Mouse (Mus musculus) G1E (cell line): ENCODE results near the gene Trp53bp1. TPM values are rescaled to one million over a fixed set of nuclear protein-coding genes. Genes with fewer than 3 reads are reported as not detected.

Experiments
- ATAC-seq: 2 replicates; pipeline ENCODE4 v1.8.0; 2016; ENCODE audit warnings: mild to moderate bottlenecking; ENCODE audit not compliant: insufficient number of reproducible peaks, poor library complexity, low FRiP score, severe bottlenecking; ENCODE audit errors: extremely low read depth
- DNase-seq: peaks from one replicate; pipeline ENCODE4 v3.0.0; 2012; ENCODE audit warnings: low spot score
- H3K27me3 ChIP-seq: 2 replicates; pipeline ENCODE4 v1.6.1; 2012; ENCODE audit warnings: mild to moderate bottlenecking, low read length, inconsistent platforms; ENCODE audit not compliant: insufficient read depth
- H3K36me3 ChIP-seq: replicated peaks from 2 replicates; pipeline ENCODE3; 2012; ENCODE audit warnings: mild to moderate bottlenecking, inconsistent platforms
- H3K4me1 ChIP-seq: 2 replicates; pipeline ENCODE4 v1.6.1; 2012; ENCODE audit warnings: low read depth, low read length, inconsistent platforms, mixed read lengths; ENCODE audit not compliant: insufficient read depth
- H3K4me3 ChIP-seq: 2 replicates; pipeline ENCODE4 v1.5.1; 2012; ENCODE audit warnings: low read depth, mild to moderate bottlenecking, inconsistent platforms, low read length, moderate library complexity, mixed read lengths
- H3K9me3 ChIP-seq: replicated peaks from 2 replicates; pipeline ENCODE4 v1.6.1; 2012; ENCODE audit warnings: inconsistent platforms
- CTCF ChIP-seq: IDR thresholded peaks from 2 replicates; pipeline ENCODE4 v1.5.1; 2012; ENCODE audit warnings: low read depth, low read length, inconsistent platforms, mixed read lengths
- GATA1 ChIP-seq: IDR thresholded peaks from 2 replicates; pipeline ENCODE4 v1.6.1; 2012; ENCODE audit warnings: borderline replicate concordance, low read length, inconsistent platforms, mixed read lengths
- GATA2 ChIP-seq: IDR thresholded peaks from 2 replicates; pipeline ENCODE4 v1.6.1; 2012; ENCODE audit warnings: low read depth, low read length, inconsistent platforms, borderline replicate concordance
- POLR2AphosphoS5 ChIP-seq: IDR thresholded peaks from 2 replicates; pipeline ENCODE4 v1.6.1; 2012; ENCODE audit warnings: low read depth, low read length, inconsistent platforms; ENCODE audit not compliant: insufficient replicate concordance
- TAL1 ChIP-seq: conservative IDR thresholded peaks from 2 replicates; pipeline ENCODE4 v1.6.1; 2012; ENCODE audit warnings: low read depth, low read length, inconsistent platforms, mixed read lengths
- polyA plus RNA-seq: library from polyadenylated mRNA; stranded (reverse); fragments of >175 nt; gene quantifications from 2 replicates; pipeline ENCODE4 v1.2.3, GENCODE M21; 2012
- total RNA-seq, 2 experiments: library from RNA; stranded (forward) in 1 of 2; stranded (reverse) in 1 of 2; fragments of 200-1000 nt in 1 of 2; fragments of >200 nt in 1 of 2; fragmentation: Nextera tagmentation in 1 of 2; gene quantifications; 2 replicates each; pipeline ENCODE4 v1.2.3; 2014 to 2017

Gene Trp53bp1
- total and polyA plus RNA-seq, 3 experiments = 20.1 to 41.1 (median 25.9) TPM

DNA sequence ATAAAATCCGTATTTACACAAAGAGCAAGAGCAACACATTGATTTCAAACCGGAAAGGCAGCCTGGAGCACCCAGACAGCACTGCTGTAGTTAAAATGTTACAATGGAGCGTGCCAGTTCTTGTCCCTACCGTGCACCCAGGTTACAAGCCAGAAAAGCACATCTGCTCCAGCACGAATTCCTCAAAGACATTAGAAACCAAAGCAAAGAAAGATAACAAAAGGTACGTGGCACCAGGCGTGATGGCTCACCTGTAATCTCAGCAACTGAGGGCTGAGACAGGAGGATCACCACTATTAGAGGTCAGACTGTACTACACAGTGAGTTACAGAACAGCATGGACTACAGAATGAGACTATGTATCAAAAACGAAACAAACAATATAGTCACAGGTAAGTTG is 2.8 kb downstream of the Trp53bp1 start:
- TF ChIP-seq GATA2 (no peak), CTCF (no peak), GATA1 (no peak), POLR2AphosphoS5 (no peak), TAL1 (no peak)
- DNase-seq (no peak), ATAC-seq (no peak)
- H3K4me1 ChIP-seq = peaks cover 27% of the 10 kb centered on the region
- H3K9me3 ChIP-seq = no peaks in the 10 kb centered on the region
- H3K36me3 ChIP-seq = peaks cover 45% of the 10 kb centered on the region
- H3K27me3 ChIP-seq = no peaks in the 10 kb centered on the region
- no peak overlapping the region for H3K4me3 ChIP-seq

DNA sequence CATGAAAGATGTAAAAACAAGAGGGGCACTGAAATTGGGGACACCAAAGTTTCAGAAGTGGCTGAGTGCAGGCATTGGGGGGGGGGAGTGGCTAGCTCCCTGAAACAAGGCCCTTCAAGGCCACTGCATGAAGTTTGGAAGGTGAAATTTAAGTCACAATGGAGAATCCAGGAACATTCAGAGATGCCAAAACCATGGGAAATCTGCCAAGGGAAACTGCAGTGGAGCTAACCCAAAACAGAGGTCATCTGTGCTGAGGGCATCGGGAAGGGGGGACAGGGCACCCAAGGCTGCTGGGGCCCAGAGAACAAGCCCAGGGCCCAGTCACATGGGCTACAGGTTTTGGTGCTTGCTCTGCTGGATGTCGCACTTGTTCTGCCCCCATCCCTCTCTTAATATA is 21.4 kb downstream of the Trp53bp1 start:
- H3K4me1 ChIP-seq = no peaks in the 10 kb centered on the region
- no peaks in the 10 kb centered on the region for H3K27me3 ChIP-seq
- H3K9me3 ChIP-seq = no peaks in the 10 kb centered on the region
- no peak for ATAC-seq
- no peak for DNase-seq
- H3K36me3 ChIP-seq = peaks cover 92% of the 10 kb centered on the region
- no peak for TF ChIP-seq GATA1
- TF ChIP-seq TAL1 = no peak
- TF ChIP-seq CTCF = no peak
- no peak overlapping the region for H3K4me3 ChIP-seq

DNA sequence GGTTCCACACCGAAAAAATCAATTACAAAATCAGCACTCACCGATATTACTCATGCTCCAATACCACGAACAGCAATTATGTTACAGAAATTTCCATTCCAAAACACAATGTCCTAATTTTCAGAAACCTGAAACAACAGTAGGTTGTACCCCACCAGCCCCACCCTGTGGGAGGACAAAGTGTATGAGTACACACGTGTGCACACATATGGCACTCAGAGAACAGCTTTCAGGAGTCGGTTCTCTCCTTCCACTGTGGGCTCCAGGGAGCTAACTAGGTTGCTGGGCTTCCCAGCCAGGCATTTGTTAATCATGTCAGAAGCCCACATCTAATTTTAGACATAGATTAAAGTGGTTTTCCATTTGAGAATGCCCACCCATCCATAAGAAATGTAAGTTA is 27.1 kb downstream of the Trp53bp1 start:
- H3K36me3 ChIP-seq = peaks cover 81% of the 10 kb centered on the region
- DNase-seq (no peak), ATAC-seq (no peak)
- H3K27me3 ChIP-seq = no peaks in the 10 kb centered on the region
- no peaks in the 10 kb centered on the region for H3K9me3 ChIP-seq
- TF ChIP-seq POLR2AphosphoS5 (no peak), GATA2 (no peak), CTCF (no peak), TAL1 (no peak), GATA1 (no peak)
- H3K4me1 ChIP-seq = no peaks in the 10 kb centered on the region
- no peak overlapping the region for H3K4me3 ChIP-seq

DNA sequence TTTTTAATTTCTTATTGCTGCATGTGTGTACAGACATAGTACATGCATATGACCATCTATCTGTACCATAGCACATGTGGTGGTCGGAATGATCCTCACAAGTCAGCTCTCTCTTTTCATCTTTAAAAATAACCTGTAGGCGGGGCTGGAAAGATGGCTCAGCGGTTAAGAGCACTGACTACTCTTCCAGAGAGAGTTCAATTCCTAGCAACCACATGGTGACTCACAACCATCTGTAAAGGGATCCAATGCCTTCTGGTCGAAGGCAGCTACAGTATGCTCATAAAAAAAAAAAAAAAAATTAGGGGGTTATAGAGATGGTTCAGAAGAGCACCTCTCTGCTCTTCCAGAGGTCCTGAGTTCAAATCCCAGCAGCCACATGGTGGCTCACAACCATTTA is 31.8 kb downstream of the Trp53bp1 start:
- TF ChIP-seq GATA1 = no peak
- TF ChIP-seq CTCF = no peak
- no peak for TF ChIP-seq GATA2
- TF ChIP-seq TAL1 = no peak
- no peak for TF ChIP-seq POLR2AphosphoS5
- no peak for ATAC-seq

DNA sequence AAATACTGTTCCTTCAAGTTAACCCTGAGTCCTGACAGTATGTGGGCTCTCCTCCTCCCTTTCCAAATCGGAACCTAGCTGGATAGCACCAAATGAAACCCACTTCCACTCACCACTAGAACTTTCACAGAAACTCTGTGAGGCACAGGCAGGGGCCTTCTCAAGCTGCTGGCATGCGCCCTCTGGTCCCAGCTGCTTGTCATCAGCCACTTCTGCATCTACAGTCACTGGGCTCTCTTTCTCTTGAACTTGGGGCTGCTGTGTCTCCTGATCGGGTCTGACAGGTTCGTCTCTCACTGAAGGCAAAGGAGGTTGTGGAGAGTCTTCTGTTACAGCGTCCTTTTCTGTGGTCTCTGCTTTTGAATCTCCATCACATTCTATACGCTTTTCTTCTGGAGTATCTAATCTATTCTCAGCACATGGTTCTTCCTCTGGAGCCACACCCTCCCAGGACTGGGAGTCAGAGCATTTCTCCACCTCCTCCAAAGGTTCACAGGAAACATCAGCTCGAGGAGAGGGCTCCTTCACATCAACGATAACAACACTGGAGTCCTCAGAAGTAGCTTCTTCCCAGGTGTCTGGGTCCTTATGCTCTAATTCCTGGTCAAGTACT is 35.6 kb downstream of the Trp53bp1 start:
- H3K4me1 ChIP-seq = peaks cover 7% of the 10 kb centered on the region; the same call in 1 of the 2 replicates
- ATAC-seq (no peak), DNase-seq (no peak)
- H3K36me3 ChIP-seq = peaks cover 73% of the 10 kb centered on the region
- TF ChIP-seq CTCF (no peak), GATA1 (no peak), TAL1 (no peak), GATA2 (no peak), POLR2AphosphoS5 (no peak)
- H3K27me3 ChIP-seq = no peaks in the 10 kb centered on the region
- H3K9me3 ChIP-seq = no peaks in the 10 kb centered on the region
- H3K4me3 ChIP-seq = no peak overlapping the region

More for the DNA sequence above, 31.8 kb downstream of the Trp53bp1 start:
- Histone ChIP-seq H3K4me1 (peaks cover 7% of the 10 kb centered on the region; the same call in 1 of the 2 replicates), H3K36me3 (peaks cover 74% of the 10 kb centered on the region), H3K4me3 (no peak overlapping the region), H3K27me3 (no peaks in the 10 kb centered on the region), H3K9me3 (no peaks in the 10 kb centered on the region)
- no peak for DNase-seq

DNA sequence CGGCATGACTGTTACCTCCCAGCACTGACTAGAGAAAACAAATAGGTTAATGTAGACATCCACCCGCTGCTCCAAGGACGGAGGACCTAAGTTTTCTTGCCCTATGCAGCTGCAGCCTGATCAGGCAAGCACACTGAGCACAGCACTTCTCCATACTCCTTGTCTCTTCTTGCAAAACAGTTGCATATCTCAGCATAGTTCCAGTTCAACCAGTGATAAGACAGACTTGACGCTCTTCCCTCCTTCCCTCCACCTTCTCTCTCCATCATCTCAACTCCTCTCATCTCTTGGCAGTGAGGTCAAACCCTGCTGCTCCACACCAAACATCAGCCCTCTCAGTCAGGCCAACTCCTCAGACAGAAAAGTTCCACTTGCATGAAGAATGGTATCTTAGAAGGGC is 43.1 kb downstream of the Trp53bp1 start:
- H3K4me1 ChIP-seq = peaks cover 10% of the 10 kb centered on the region
- no peak for DNase-seq
- no peak for TF ChIP-seq POLR2AphosphoS5
- no peak for TF ChIP-seq GATA2
- no peak for TF ChIP-seq TAL1
- TF ChIP-seq CTCF = no peak
- TF ChIP-seq GATA1 = no peak
- H3K27me3 ChIP-seq = no peaks in the 10 kb centered on the region
- H3K4me3 ChIP-seq = no peak overlapping the region
- H3K36me3 ChIP-seq = peaks cover 67% of the 10 kb centered on the region
- no peak for ATAC-seq
- H3K9me3 ChIP-seq = no peaks in the 10 kb centered on the region
